ENCODE assay signal across 41 mouse cellular contexts in genomic region chr17:25345462-25345861, GRCm38 (mm10). TPM values are rescaled to one million over a fixed set of nuclear protein-coding genes. Genes with fewer than 3 reads are reported as not detected.
"Had no signal": no experiment of that assay in that cellular context is flagged by ENCODE, and none has a peak within 500 bp of the region (broad histone marks: within the 10 kb centered on the region; RNA-seq: fewer than 3 reads in every experiment).

Tpsab1 (minus strand) TSS chr17:25345562.

- H3K4me3 ChIP-seq: heart, embryonic 12.5 days; heart, embryonic 13.5 days; heart, embryonic 15.5 days; hindbrain, embryonic 12.5 days; hindbrain, embryonic 13.5 days; hindbrain, embryonic 15.5 days; intestine, embryonic 15.5 days; kidney, embryonic 15.5 days; layer of hippocampus, adult 2 months; left cerebral cortex, adult 2 months had no signal

- H3K9me3 ChIP-seq: heart, embryonic 12.5 days; heart, embryonic 13.5 days; heart, embryonic 15.5 days; hindbrain, embryonic 12.5 days; hindbrain, embryonic 13.5 days; hindbrain, embryonic 15.5 days; intestine, embryonic 15.5 days; kidney, embryonic 15.5 days had no signal

- H3K27ac ChIP-seq: heart, embryonic 13.5 days; heart, embryonic 15.5 days; hindbrain, embryonic 12.5 days; hindbrain, embryonic 13.5 days; hindbrain, embryonic 14.5 days; hindbrain, embryonic 15.5 days; hindbrain, postnatal 0 days; intestine, embryonic 15.5 days; kidney, embryonic 15.5 days; kidney, postnatal 0 days; layer of hippocampus, adult 2 months; left cerebral cortex, adult 2 months had no signal

- H3K27me3 ChIP-seq: hindbrain, embryonic 12.5 days; hindbrain, embryonic 13.5 days; hindbrain, embryonic 15.5 days; intestine, embryonic 15.5 days; kidney, embryonic 15.5 days had no signal

- H3K4me1 ChIP-seq: heart, embryonic 13.5 days; heart, embryonic 15.5 days; hindbrain, embryonic 12.5 days; hindbrain, embryonic 13.5 days; hindbrain, embryonic 15.5 days; intestine, embryonic 15.5 days; kidney, embryonic 15.5 days had no signal

- H3K36me3 ChIP-seq: heart, embryonic 12.5 days; heart, embryonic 13.5 days; heart, embryonic 15.5 days; hindbrain, embryonic 12.5 days; hindbrain, embryonic 13.5 days; hindbrain, embryonic 15.5 days; intestine, embryonic 15.5 days; kidney, embryonic 15.5 days had no signal

- DNase-seq: heart, postnatal 10 days; heart, postnatal 14 days; heart, postnatal 36 days; heart, postnatal 4 days; kidney, adult 11 months; kidney, adult 18-20 months; kidney, adult 2 months; kidney, adult 8-10 months; kidney, adult 9 months; kidney, postnatal 10 days; kidney, postnatal 14 days; kidney, postnatal 25 days; kidney, postnatal 36 days; kidney, postnatal 4 days; layer of hippocampus, adult 9-11 months; layer of hippocampus, postnatal 36 days had no signal

RNA-seq across cellular contexts. Expression of gene Tpsab1, which starts in this region (rescaled TPM):
- total RNA-seq: hematopoietic stem cell, adult 5-6 weeks; hindbrain, postnatal 0 days; layer of hippocampus, adult 18-20 months; layer of hippocampus, adult 2 months; layer of hippocampus, adult 8-10 months; layer of hippocampus, postnatal 10 days; layer of hippocampus, postnatal 14 days; left cerebral cortex, adult 18-20 months; left cerebral cortex, adult 2 months; left cerebral cortex, adult 8-10 months had no signal
- polyA plus RNA-seq: heart, embryonic 12.5 days; heart, embryonic 13.5 days; hindbrain, embryonic 11.5 days; hindbrain, embryonic 12.5 days; hindbrain, embryonic 14.5 days; hindbrain, embryonic 15.5 days; hindbrain, embryonic 16.5 days; hindbrain, postnatal 0 days; inflammation-experienced regulatory T-cells, adult 6 months; intestine, embryonic 14.5 days; intestine, embryonic 15.5 days; kidney, adult 2 months; large intestine, adult 2 months had no signal
